Mouse (Mus musculus) forebrain, embryonic 13.5 days (tissue): ENCODE data around the gene Cyp4f18. TPM values are rescaled to one million over a fixed set of nuclear protein-coding genes. Genes with fewer than 3 reads are reported as not detected.

ENCODE experiments used
- ATAC-seq: fragments of 200-750 bp; cut with Nextera tagmentation; 2 replicates; pipeline ENCODE4 v1.8.0; 2017
- H3K27ac ChIP-seq: fragments of 300-500 bp; sonication (generic); 2 replicates; pipeline ENCODE4 v1.5.1; 2015; ENCODE audit warnings: inconsistent platforms, mild to moderate bottlenecking, moderate library complexity
- H3K27me3 ChIP-seq: fragments of 300-500 bp; sonication (generic); 2 replicates; pipeline ENCODE4 v1.6.1; 2015; ENCODE audit warnings: mild to moderate bottlenecking, inconsistent platforms
- H3K36me3 ChIP-seq: fragments of 300-500 bp; sonication (generic); 2 replicates; pipeline ENCODE4 v1.6.1; 2015; ENCODE audit warnings: mild to moderate bottlenecking, inconsistent platforms; ENCODE audit not compliant: poor library complexity, severe bottlenecking
- H3K4me1 ChIP-seq: fragments of 300-500 bp; sonication (generic); 2 replicates; pipeline ENCODE4 v1.6.1; 2015; ENCODE audit warnings: inconsistent platforms
- H3K4me2 ChIP-seq: fragments of 300-500 bp; sonication (generic); 2 replicates; pipeline ENCODE4 v1.6.1; 2015; ENCODE audit warnings: inconsistent platforms, mild to moderate bottlenecking, moderate library complexity
- H3K4me3 ChIP-seq: fragments of 300-500 bp; sonication (generic); 2 replicates; pipeline ENCODE4 v1.5.1; 2015; ENCODE audit warnings: mild to moderate bottlenecking, inconsistent platforms
- H3K9ac ChIP-seq: fragments of 300-500 bp; sonication (generic); 2 replicates; pipeline ENCODE4 v1.6.1; 2015; ENCODE audit warnings: mild to moderate bottlenecking, inconsistent platforms
- H3K9me3 ChIP-seq: fragments of 300-500 bp; sonication (generic); replicated peaks from 2 replicates; pipeline ENCODE4 v1.6.1; 2016; ENCODE audit warnings: inconsistent platforms
- WGBS: fragments of 180-500 bp; shearing (Covaris S2); methylation state at CpG from one replicate; pipeline ENCODE4 v1.1.7; 2015; 5-methylcytosine and 5-hydroxymethylcytosine counted together
- polyA plus RNA-seq: library from polyadenylated mRNA; unstranded; fragments of >200 nt; fragmentation: Nextera tagmentation; extraction: Ambion mirVana; gene quantifications from 2 replicates; pipeline ENCODE4 v1.2.1, GENCODE M21; 2015

Gene Cyp4f18
- polyA plus RNA-seq, 1 experiment from 2014 or later: 0.84 TPM

- peak within 1 kb of the TSS; percentile 82 for H3K9ac ChIP-seq
- peak within 1 kb of the TSS; percentile 73 for H3K4me3 ChIP-seq
- no peaks in the 10 kb centered on the region for H3K27me3 ChIP-seq
- H3K36me3 ChIP-seq: peaks cover 20% of the 10 kb centered on the region
- H3K9me3 ChIP-seq: peaks cover 10% of the 10 kb centered on the region
- peak within 1 kb of the TSS; percentile 67 for H3K4me2 ChIP-seq
- ATAC-seq: peak; percentile 100
- H3K4me1 ChIP-seq: peaks cover 16% of the 10 kb centered on the region
- 3% methylated on average over 34 of the region's 34 CpGs for WGBS
- H3K27ac ChIP-seq: peak within 1 kb of the TSS; percentile 76
Measured at GRCm38 (mm10) chr8:71950482-71951221, 58.8 kb downstream of the Cyp4f18 start, which contains the start of gene Zfp961. TSS of gene Zfp961 (plus strand) at chr8:71951038.

DNA sequence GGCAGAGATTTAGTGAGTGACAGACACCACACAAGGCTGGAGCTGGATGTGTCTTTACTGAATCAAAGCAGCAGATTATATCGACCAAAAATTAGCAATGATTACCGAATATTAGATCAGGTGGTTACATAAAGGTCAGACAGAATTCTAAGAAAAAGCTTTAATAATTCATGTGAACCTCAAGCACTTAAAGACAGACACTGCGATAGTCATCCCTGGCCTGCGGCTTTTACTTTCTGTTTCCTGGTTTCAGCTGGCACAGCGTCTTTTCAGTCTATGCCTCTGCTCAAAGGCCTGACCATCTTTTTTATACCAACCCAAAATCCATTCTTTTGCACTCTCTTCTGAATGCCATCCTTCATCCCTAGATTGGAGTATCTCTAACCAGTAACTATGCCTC lies 60.8 kb downstream of the Cyp4f18 start:
- no peak for ATAC-seq
- Histone ChIP-seq H3K27ac (no peak overlapping the region), H3K9me3 (no peaks in the 10 kb centered on the region), H3K4me3 (no peak overlapping the region), H3K36me3 (peaks cover 4% of the 10 kb centered on the region; the same call in 1 of the 2 replicates), H3K4me1 (peaks cover 16% of the 10 kb centered on the region), H3K27me3 (0 out of 2 replicates have a peak, but pooled peaks cover 4% of the 10 kb centered on the region), H3K4me2 (no peak overlapping the region), H3K9ac (no peak overlapping the region)
- 94% methylated on average over 5 of the region's 5 CpGs for WGBS

DNA sequence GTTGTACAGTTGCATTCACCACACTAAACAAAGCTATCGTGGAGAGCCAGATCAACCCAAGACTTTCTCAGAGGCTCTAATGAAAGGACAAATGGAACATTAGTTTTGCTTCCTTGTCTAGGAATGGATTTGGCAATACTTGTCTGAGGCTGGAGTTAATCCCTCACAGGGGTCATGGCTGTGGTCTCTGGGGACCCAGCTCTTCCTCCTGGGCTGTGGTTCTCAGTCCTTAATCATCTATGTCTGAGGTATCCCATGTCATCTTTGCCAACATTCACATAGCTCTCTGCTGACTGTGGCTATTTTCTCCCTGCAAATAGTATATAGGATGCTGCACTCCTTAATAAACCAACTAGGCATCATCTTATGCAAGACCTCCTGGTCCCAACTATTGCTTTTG lies 67.7 kb downstream of the Cyp4f18 start:
- ATAC-seq: no peak
- H3K4me3 ChIP-seq: no peak overlapping the region
- WGBS: 87% methylated on average over 1 of the region's 1 CpGs
- no peak overlapping the region for H3K4me2 ChIP-seq
- H3K27ac ChIP-seq: no peak overlapping the region
- no peaks in the 10 kb centered on the region for H3K4me1 ChIP-seq
- no peaks in the 10 kb centered on the region for H3K36me3 ChIP-seq
- no peaks in the 10 kb centered on the region for H3K9me3 ChIP-seq
- no peak overlapping the region for H3K9ac ChIP-seq
- H3K27me3 ChIP-seq: 0 out of 2 replicates have a peak, but pooled peaks cover 4% of the 10 kb centered on the region

DNA sequence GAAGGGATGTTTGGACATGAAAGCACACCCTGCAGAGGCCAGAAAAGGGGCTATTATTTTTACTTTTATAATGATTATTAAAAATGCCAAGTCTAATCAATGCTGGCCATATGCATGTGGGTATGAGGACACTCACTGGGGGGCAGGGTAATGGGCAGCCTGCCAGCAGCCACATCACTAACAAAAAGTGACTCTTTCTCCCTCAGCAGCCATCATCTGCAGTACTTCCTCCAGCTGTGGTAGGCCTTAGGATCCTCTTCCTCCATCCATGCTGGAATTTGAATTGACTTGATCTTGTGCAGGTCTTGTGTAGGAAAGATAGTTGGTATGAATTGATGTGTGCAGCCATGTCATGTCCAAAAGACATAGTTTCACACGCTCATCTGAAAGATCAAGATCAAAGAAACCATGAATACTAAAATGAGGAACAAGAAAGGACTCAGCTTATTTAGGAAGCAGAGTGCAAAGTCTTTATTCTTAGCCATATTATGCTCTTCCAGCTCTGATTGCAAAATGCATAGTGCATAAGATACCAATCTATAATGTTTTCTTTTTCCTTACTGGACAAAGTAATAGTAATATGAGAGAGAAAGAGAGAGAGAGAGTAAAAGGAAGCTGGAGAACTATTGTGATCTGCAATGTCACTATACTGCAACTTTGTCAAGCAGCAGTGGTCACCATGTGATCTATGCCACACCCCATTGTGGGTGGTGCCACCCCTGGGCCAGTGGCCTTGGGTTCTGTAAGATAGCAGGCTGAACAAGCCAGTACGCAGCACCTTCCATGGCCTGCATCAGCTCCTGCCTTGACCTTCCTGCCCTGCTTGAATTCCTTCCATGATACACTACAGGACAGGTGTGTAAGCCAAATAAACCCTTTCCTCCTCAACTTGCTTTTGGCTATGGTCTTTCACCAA lies 68.9 kb downstream of the Cyp4f18 start:
- no peak for ATAC-seq
- WGBS: 90% methylated on average over 2 of the region's 2 CpGs
- H3K36me3 ChIP-seq: no peaks in the 10 kb centered on the region

More for the DNA sequence above, 68.9 kb downstream of the Cyp4f18 start:
- Histone ChIP-seq H3K4me2 (no peak overlapping the region), H3K27ac (no peak overlapping the region), H3K27me3 (0 out of 2 replicates have a peak, but pooled peaks cover 4% of the 10 kb centered on the region), H3K9me3 (no peaks in the 10 kb centered on the region), H3K9ac (no peak overlapping the region), H3K4me1 (no peaks in the 10 kb centered on the region), H3K4me3 (no peak overlapping the region)

Other genes starting within 250 kb of the Cyp4f18 start
- gene Zfp709, start 127.6 kb downstream of the Cyp4f18 start, polyA plus RNA-seq: 5.7 and 6.2 TPM in 2 replicates
- 15.1 and 18.7 TPM in 2 replicates for gene Zfp882, start 101.0 kb downstream of the Cyp4f18 start, polyA plus RNA-seq
- gene Zfp617, start 101.0 kb downstream of the Cyp4f18 start, polyA plus RNA-seq: 32.3 and 36.7 TPM in 2 replicates
- 23.3 and 24.0 TPM in 2 replicates for gene Zfp961, start 58.6 kb downstream of the Cyp4f18 start, polyA plus RNA-seq
- not detected in 2 replicates for gene Olfr372, start 31.6 kb upstream of the Cyp4f18 start, polyA plus RNA-seq
- gene Olfr373, start 73.6 kb upstream of the Cyp4f18 start, polyA plus RNA-seq: not detected in 2 replicates
- gene Olfr374, start 97.4 kb upstream of the Cyp4f18 start, polyA plus RNA-seq: not detected in 2 replicates
- gene Tpm4, start 125.3 kb upstream of the Cyp4f18 start, polyA plus RNA-seq: 308 and 315 TPM in 2 replicates
- gene Rab8a, start 151.6 kb upstream of the Cyp4f18 start, polyA plus RNA-seq: 115 and 119 TPM in 2 replicates
- gene Hsh2d, start 180.0 kb upstream of the Cyp4f18 start, polyA plus RNA-seq: not detected in 2 replicates
- not detected in 2 replicates for gene Cib3, start 203.2 kb upstream of the Cyp4f18 start, polyA plus RNA-seq
- gene Gm11034, start 204.0 kb upstream of the Cyp4f18 start, polyA plus RNA-seq: not detected in 2 replicates
- 103 and 108 TPM in 2 replicates for gene Fam32a, start 210.1 kb upstream of the Cyp4f18 start, polyA plus RNA-seq
- gene Ap1m1, start 230.4 kb upstream of the Cyp4f18 start, polyA plus RNA-seq: 211 and 235 TPM in 2 replicates